Mouse (Mus musculus) embryonic facial prominence, embryonic 14.5 days (tissue): Measurements from ENCODE around the gene Lingo4. TPM values are rescaled to one million over a fixed set of nuclear protein-coding genes. Genes with fewer than 3 reads are reported as not detected.

Source experiments
- ATAC-seq: fragments of 200-750 bp; cut with Nextera tagmentation; 2 replicates; pipeline ENCODE4 v1.8.0; 2017; ENCODE audit warnings: low read depth, moderate number of reproducible peaks, moderate TSS enrichment
- DNase-seq: peaks from one replicate; pipeline ENCODE4 v3.0.0-alpha.2; 2015; ENCODE audit warnings: low spot score
- H3K27ac ChIP-seq: fragments of 300-500 bp; sonication (generic); replicated peaks from 2 replicates; pipeline ENCODE4 v1.5.1; 2014; ENCODE audit warnings: low read depth, mild to moderate bottlenecking, low read length, moderate library complexity
- H3K27me3 ChIP-seq: fragments of 300-500 bp; sonication (generic); replicated peaks from 2 replicates; pipeline ENCODE4 v1.6.1; 2014; ENCODE audit warnings: low read length; ENCODE audit not compliant: control insufficient read depth, insufficient read depth
- H3K36me3 ChIP-seq: fragments of 300-500 bp; sonication (generic); 2 replicates; pipeline ENCODE4 v1.6.1; 2014; ENCODE audit warnings: low read length, mixed read lengths; ENCODE audit not compliant: control insufficient read depth, insufficient read depth
- H3K4me1 ChIP-seq: fragments of 300-500 bp; sonication (generic); 2 replicates; pipeline ENCODE4 v1.6.1; 2014; ENCODE audit warnings: antibody characterized with exemption, low read length; ENCODE audit not compliant: control insufficient read depth, insufficient read depth
- H3K4me2 ChIP-seq: fragments of 300-500 bp; sonication (generic); 2 replicates; pipeline ENCODE4 v1.6.1; 2014; ENCODE audit warnings: low read depth, mild to moderate bottlenecking, low read length, moderate library complexity, mixed read lengths
- H3K4me3 ChIP-seq: fragments of 300-500 bp; sonication (generic); 2 replicates; pipeline ENCODE4 v1.5.1; 2014; ENCODE audit warnings: low read depth, mild to moderate bottlenecking, low read length
- H3K9ac ChIP-seq: fragments of 300-500 bp; sonication (generic); 2 replicates; pipeline ENCODE4 v1.6.1; 2014; ENCODE audit warnings: low read depth, mild to moderate bottlenecking, low read length, moderate library complexity, mixed read lengths
- H3K9me3 ChIP-seq: fragments of 300-500 bp; sonication (generic); 2 replicates; pipeline ENCODE4 v1.6.1; 2016; ENCODE audit warnings: low read length; ENCODE audit not compliant: control insufficient read depth
- WGBS: fragments of 180-500 bp; shearing (Covaris S2); extraction: QIAGEN DNeasy Blood & Tissue Kit; methylation state at CpG from one replicate; pipeline ENCODE4 v1.1.7; 2014; 5-methylcytosine and 5-hydroxymethylcytosine counted together
- polyA plus RNA-seq: library from polyadenylated mRNA; unstranded; fragments of >200 nt; fragmentation: Nextera tagmentation; extraction: Ambion mirVana; gene quantifications from 2 replicates; pipeline ENCODE4 v1.2.1, GENCODE M21; 2014

Lingo4 gene
- polyA plus RNA-seq, 1 experiment from 2014 or later = 0.08 TPM

DNA sequence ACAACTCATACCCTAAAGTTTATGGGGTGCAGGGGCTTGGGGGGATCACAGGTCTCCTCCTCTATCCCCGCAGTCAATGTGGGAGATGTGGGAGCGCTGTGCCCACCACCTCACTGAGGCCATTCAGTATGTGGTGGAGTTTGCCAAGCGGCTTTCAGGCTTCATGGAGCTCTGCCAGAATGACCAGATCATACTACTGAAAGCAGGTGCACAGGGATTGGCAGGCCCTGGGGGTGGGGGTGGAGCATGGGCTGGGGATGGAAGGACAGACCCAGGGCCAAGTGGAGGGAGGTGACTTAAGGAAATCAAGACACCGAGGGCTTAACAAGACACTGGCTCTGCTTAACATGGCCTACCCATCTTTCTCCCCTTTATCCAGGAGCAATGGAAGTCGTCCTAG, 7.3 kb upstream of the Lingo4 start:
- H3K27me3 ChIP-seq = no peaks in the 10 kb centered on the region
- ATAC-seq = no peak
- WGBS = 81% methylated on average over 5 of the region's 5 CpGs
- no peak for DNase-seq
- H3K4me2 ChIP-seq = no peak overlapping the region
- no peaks in the 10 kb centered on the region for H3K36me3 ChIP-seq
- no peaks in the 10 kb centered on the region for H3K9me3 ChIP-seq
- no peak overlapping the region for H3K4me3 ChIP-seq
- H3K27ac ChIP-seq = no peak overlapping the region
- no peaks in the 10 kb centered on the region for H3K4me1 ChIP-seq
- no peak overlapping the region for H3K9ac ChIP-seq

DNA sequence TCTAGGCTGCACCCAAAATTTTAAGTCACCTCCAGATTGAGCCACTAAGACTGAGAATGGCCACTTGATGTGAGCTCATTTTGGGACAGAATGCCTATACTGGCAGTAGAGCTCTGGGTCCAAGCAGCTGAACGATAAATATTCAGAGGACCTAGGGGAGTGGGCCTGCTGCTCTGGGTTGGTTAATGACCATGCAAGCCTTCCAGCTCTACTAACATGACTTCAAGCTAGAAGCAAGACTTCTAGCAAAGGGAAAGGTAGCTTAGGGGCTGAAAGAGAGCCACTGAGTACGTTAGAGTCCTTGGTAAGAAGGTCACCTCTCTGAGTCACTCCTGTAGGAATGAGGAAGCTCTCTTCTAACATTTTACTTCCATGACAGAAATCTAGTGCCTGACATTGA, 6.2 kb upstream of the Lingo4 start:
- ATAC-seq = no peak
- Histone ChIP-seq H3K27ac (no peak overlapping the region), H3K4me2 (no peak overlapping the region), H3K36me3 (no peaks in the 10 kb centered on the region), H3K9me3 (no peaks in the 10 kb centered on the region), H3K27me3 (no peaks in the 10 kb centered on the region), H3K4me3 (no peak overlapping the region), H3K9ac (no peak overlapping the region), H3K4me1 (no peaks in the 10 kb centered on the region)
- 82% methylated on average over 2 of the region's 2 CpGs for WGBS
- DNase-seq = no peak

DNA sequence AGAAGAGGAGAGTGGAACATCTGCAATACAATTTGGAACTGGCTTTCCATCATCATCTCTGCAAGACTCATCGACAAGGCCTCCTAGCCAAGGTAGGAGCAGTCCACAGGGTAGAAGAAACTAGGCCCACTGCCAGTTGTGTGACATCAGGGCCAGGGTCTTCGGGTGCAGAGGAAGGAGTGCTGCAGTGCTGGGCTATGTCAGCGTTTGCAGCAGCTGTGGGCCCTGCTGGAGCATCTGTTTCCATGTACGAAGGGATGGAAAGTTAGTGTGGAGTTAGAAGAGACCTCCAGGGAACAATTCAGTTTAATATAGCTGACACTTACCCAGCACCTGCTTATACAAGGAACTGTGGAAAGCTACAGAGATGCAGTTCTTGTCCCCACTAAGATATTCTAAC, 5.3 kb upstream of the Lingo4 start:
- H3K27ac ChIP-seq = no peak overlapping the region
- no peaks in the 10 kb centered on the region for H3K36me3 ChIP-seq
- peaks cover 7% of the 10 kb centered on the region for H3K27me3 ChIP-seq
- no peak overlapping the region for H3K4me3 ChIP-seq
- WGBS = 51% methylated on average over 4 of the region's 4 CpGs
- H3K9ac ChIP-seq = no peak overlapping the region
- H3K4me2 ChIP-seq = no peak overlapping the region
- no peak for DNase-seq
- H3K4me1 ChIP-seq = no peaks in the 10 kb centered on the region
- ATAC-seq = peak; percentile 41; the same call in 1 of the 2 replicates
- no peaks in the 10 kb centered on the region for H3K9me3 ChIP-seq

GRCm38 (mm10) chr3:94396336-94396735, 2.0 kb upstream of the Lingo4 start:
- Histone ChIP-seq H3K27me3 (peaks cover 33% of the 10 kb centered on the region), H3K9me3 (no peaks in the 10 kb centered on the region), H3K27ac (no peak overlapping the region), H3K4me3 (no peak overlapping the region), H3K36me3 (no peaks in the 10 kb centered on the region), H3K4me2 (no peak overlapping the region), H3K9ac (no peak overlapping the region), H3K4me1 (peaks cover 3% of the 10 kb centered on the region; the same call in 1 of the 2 replicates)
- ATAC-seq = no peak
- 71% methylated on average over 1 of the region's 1 CpGs for WGBS
- DNase-seq = no peak

DNA sequence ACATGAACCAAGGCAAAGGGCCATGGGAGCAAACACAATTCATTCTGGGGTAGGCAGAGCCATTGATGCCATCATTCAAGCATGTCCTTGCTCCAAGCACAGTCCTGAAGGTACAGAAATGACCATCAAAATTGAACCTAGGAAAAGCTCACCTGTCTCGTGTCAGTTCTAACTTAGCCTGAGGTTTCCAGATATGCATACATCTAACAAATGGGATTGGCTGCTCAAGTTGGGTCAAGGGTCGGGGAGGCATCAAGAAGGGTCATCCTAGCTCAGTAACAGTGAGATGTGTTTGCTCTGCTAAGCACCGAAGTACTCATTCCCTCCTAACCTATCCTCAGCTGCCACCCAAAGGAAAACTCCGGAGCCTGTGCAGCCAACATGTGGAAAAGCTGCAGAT, 1.5 kb upstream of the Lingo4 start:
- Histone ChIP-seq H3K4me1 (peaks cover 3% of the 10 kb centered on the region; the same call in 1 of the 2 replicates), H3K9me3 (no peaks in the 10 kb centered on the region), H3K36me3 (no peaks in the 10 kb centered on the region), H3K9ac (no peak overlapping the region), H3K27ac (no peak overlapping the region), H3K4me3 (no peak overlapping the region), H3K4me2 (no peak overlapping the region), H3K27me3 (peaks cover 39% of the 10 kb centered on the region)
- ATAC-seq (no peak), DNase-seq (no peak)
- 76% methylated on average over 4 of the region's 4 CpGs for WGBS

GRCm38 (mm10) chr3:94398943-94399481, 695 bp downstream of the Lingo4 start:
- peaks cover 3% of the 10 kb centered on the region; the same call in 1 of the 2 replicates for H3K4me1 ChIP-seq
- 3% methylated on average over 17 of the region's 20 CpGs for WGBS
- peaks cover 50% of the 10 kb centered on the region for H3K27me3 ChIP-seq
- H3K4me2 ChIP-seq = peak overlapping the region; percentile 58
- no peak overlapping the region for H3K27ac ChIP-seq
- H3K9ac ChIP-seq = peak overlapping the region; percentile 46
- H3K4me3 ChIP-seq = peak overlapping the region; percentile 33
- H3K9me3 ChIP-seq = no peaks in the 10 kb centered on the region
- DNase-seq = peak; percentile 67
- H3K36me3 ChIP-seq = no peaks in the 10 kb centered on the region
- ATAC-seq = no peak

DNA sequence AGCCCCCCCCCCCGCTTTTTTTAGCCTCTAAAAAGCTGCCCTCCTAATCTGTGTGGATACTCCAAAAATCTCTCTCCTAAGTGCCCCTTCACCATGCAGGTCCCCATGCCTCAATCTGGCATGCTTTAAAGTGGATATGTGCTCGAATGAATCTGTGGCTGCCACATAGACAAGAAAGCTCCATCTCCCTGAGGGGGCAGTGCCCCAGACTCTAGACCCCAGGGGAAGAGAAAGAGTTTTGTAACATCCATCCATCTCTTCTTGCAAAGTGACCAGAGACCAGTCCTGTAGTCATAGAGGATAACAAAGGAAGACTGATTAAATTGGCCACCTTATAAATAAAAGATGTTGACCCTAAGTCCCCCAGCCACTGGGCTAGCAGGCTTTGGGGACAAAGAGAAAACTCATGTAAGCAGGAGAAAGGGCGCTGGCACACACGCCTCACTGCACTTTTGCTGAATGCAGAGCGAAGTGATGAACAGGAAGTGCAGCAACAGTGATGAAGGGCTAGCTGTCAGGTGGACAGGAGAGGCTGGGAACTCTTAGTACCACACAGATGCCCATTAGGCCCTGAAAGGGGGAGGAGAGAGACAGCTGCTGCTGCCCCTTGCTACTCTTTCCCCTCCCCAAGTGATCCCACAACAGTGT, 1.5 kb downstream of the Lingo4 start:
- H3K36me3 ChIP-seq = no peaks in the 10 kb centered on the region
- H3K9ac ChIP-seq = no peak overlapping the region
- peaks cover 50% of the 10 kb centered on the region for H3K27me3 ChIP-seq
- no peak overlapping the region for H3K4me3 ChIP-seq
- WGBS = 39% methylated on average over 5 of the region's 5 CpGs
- no peak overlapping the region for H3K27ac ChIP-seq
- ATAC-seq (no peak), DNase-seq (no peak)
- peak overlapping the region; percentile 58; the same call in 1 of the 2 replicates for H3K4me2 ChIP-seq
- peaks cover 3% of the 10 kb centered on the region; the same call in 1 of the 2 replicates for H3K4me1 ChIP-seq
- H3K9me3 ChIP-seq = no peaks in the 10 kb centered on the region

- no peak overlapping the region for H3K4me3 ChIP-seq
- H3K27ac ChIP-seq = no peak overlapping the region
- peaks cover 49% of the 10 kb centered on the region for H3K27me3 ChIP-seq
- H3K4me2 ChIP-seq = no peak overlapping the region
- peaks cover 3% of the 10 kb centered on the region; the same call in 1 of the 2 replicates for H3K4me1 ChIP-seq
- no peak overlapping the region for H3K9ac ChIP-seq
- no peaks in the 10 kb centered on the region for H3K9me3 ChIP-seq
- no peaks in the 10 kb centered on the region for H3K36me3 ChIP-seq
- no peak for DNase-seq
- WGBS = 56% methylated on average over 8 of the region's 8 CpGs
- ATAC-seq = no peak
Measured at GRCm38 (mm10) chr3:94402451-94402850, 4.1 kb downstream of the Lingo4 start.
